Mouse (Mus musculus): ENCODE data around the gene Mau2. TPM values are rescaled to one million over a fixed set of nuclear protein-coding genes. Genes with fewer than 3 reads are reported as not detected.

Gene Mau2
- polyA plus RNA-seq, 1 experiment from 2014 or later = 63.9 TPM

Other genes starting within 250 kb of the Mau2 start
- gene Gmip, start 234.1 kb downstream of the Mau2 start, polyA plus RNA-seq (2016; fragmentation: Nextera tagmentation; extraction: Ambion mirVana) = 9.6 and 10.6 TPM in 2 replicates
- 1.0 and 1.1 TPM in 2 replicates for gene Lpar2, start 220.3 kb downstream of the Mau2 start, polyA plus RNA-seq (2016; fragmentation: Nextera tagmentation; extraction: Ambion mirVana)
- gene Pbx4, start 210.2 kb downstream of the Mau2 start, polyA plus RNA-seq (2016; fragmentation: Nextera tagmentation; extraction: Ambion mirVana) = 17.1 and 18.0 TPM in 2 replicates
- 0.39 and 0.54 TPM in 2 replicates for gene Cilp2, start 155.0 kb downstream of the Mau2 start, polyA plus RNA-seq (2016; fragmentation: Nextera tagmentation; extraction: Ambion mirVana)
- gene Tssk6, start 140.6 kb downstream of the Mau2 start, polyA plus RNA-seq (2016; fragmentation: Nextera tagmentation; extraction: Ambion mirVana) = 4.4 and 4.8 TPM in 2 replicates
- 159 and 164 TPM in 2 replicates for gene Ndufa13, start 140.2 kb downstream of the Mau2 start, polyA plus RNA-seq (2016; fragmentation: Nextera tagmentation; extraction: Ambion mirVana)
- 4.2 and 4.3 TPM in 2 replicates for gene Yjefn3, start 140.0 kb downstream of the Mau2 start, polyA plus RNA-seq (2016; fragmentation: Nextera tagmentation; extraction: Ambion mirVana)
- gene Gatad2a, start 46.4 kb downstream of the Mau2 start, polyA plus RNA-seq (2016; fragmentation: Nextera tagmentation; extraction: Ambion mirVana) = 57.3 and 59.9 TPM in 2 replicates
- gene Sugp1, start 79 bp upstream of the Mau2 start, polyA plus RNA-seq (2016; fragmentation: Nextera tagmentation; extraction: Ambion mirVana) = 53.5 and 56.5 TPM in 2 replicates
- 0.47 and 0.80 TPM in 2 replicates for gene Tm6sf2, start 30.2 kb upstream of the Mau2 start, polyA plus RNA-seq (2016; fragmentation: Nextera tagmentation; extraction: Ambion mirVana)
- 0.14 and 0.24 TPM in 2 replicates for gene Hapln4, start 40.7 kb upstream of the Mau2 start, polyA plus RNA-seq (2016; fragmentation: Nextera tagmentation; extraction: Ambion mirVana)
- gene Ncan, start 78.1 kb upstream of the Mau2 start, polyA plus RNA-seq (2016; fragmentation: Nextera tagmentation; extraction: Ambion mirVana) = 6.2 and 6.8 TPM in 2 replicates
- gene Nr2c2ap, start 88.6 kb upstream of the Mau2 start, polyA plus RNA-seq (2016; fragmentation: Nextera tagmentation; extraction: Ambion mirVana) = 32.0 and 33.4 TPM in 2 replicates
- gene Rfxank, start 96.4 kb upstream of the Mau2 start, polyA plus RNA-seq (2016; fragmentation: Nextera tagmentation; extraction: Ambion mirVana) = 22.4 and 25.2 TPM in 2 replicates
- 45.8 and 46.8 TPM in 2 replicates for gene Borcs8, start 96.8 kb upstream of the Mau2 start, polyA plus RNA-seq (2016; fragmentation: Nextera tagmentation; extraction: Ambion mirVana)
- gene Mef2b, start 97.0 kb upstream of the Mau2 start, polyA plus RNA-seq (2016; fragmentation: Nextera tagmentation; extraction: Ambion mirVana) = 0.69 and 0.70 TPM in 2 replicates
- 66.1 and 72.1 TPM in 2 replicates for gene Tmem161a, start 129.6 kb upstream of the Mau2 start, polyA plus RNA-seq (2016; fragmentation: Nextera tagmentation; extraction: Ambion mirVana)
- gene Slc25a42, start 169.6 kb upstream of the Mau2 start, polyA plus RNA-seq (2016; fragmentation: Nextera tagmentation; extraction: Ambion mirVana) = 2.6 and 2.9 TPM in 2 replicates
- 47.0 and 50.8 TPM in 2 replicates for gene Sugp2, start 191.5 kb upstream of the Mau2 start, polyA plus RNA-seq (2016; fragmentation: Nextera tagmentation; extraction: Ambion mirVana)
- gene Armc6, start 191.7 kb upstream of the Mau2 start, polyA plus RNA-seq (2016; fragmentation: Nextera tagmentation; extraction: Ambion mirVana) = 30.8 and 31.9 TPM in 2 replicates
- gene Homer3, start 240.1 kb upstream of the Mau2 start, polyA plus RNA-seq (2016; fragmentation: Nextera tagmentation; extraction: Ambion mirVana) = 121 and 130 TPM in 2 replicates